Mouse (Mus musculus) G1E (cell line): ENCODE measurements around the gene Hpse2. TPM values are rescaled to one million over a fixed set of nuclear protein-coding genes. Genes with fewer than 3 reads are reported as not detected.

Source experiments
- ATAC-seq: 2 replicates; pipeline ENCODE4 v1.8.0; 2016; ENCODE audit warnings: mild to moderate bottlenecking; ENCODE audit not compliant: insufficient number of reproducible peaks, poor library complexity, low FRiP score, severe bottlenecking; ENCODE audit errors: extremely low read depth
- DNase-seq: peaks from one replicate; pipeline ENCODE4 v3.0.0; 2012; ENCODE audit warnings: low spot score
- H3K27me3 ChIP-seq: 2 replicates; pipeline ENCODE4 v1.6.1; 2012; ENCODE audit warnings: mild to moderate bottlenecking, low read length, inconsistent platforms; ENCODE audit not compliant: insufficient read depth
- H3K36me3 ChIP-seq: replicated peaks from 2 replicates; pipeline ENCODE3; 2012; ENCODE audit warnings: mild to moderate bottlenecking, inconsistent platforms
- H3K4me1 ChIP-seq: 2 replicates; pipeline ENCODE4 v1.6.1; 2012; ENCODE audit warnings: low read depth, low read length, inconsistent platforms, mixed read lengths; ENCODE audit not compliant: insufficient read depth
- H3K4me3 ChIP-seq: 2 replicates; pipeline ENCODE4 v1.5.1; 2012; ENCODE audit warnings: low read depth, mild to moderate bottlenecking, inconsistent platforms, low read length, moderate library complexity, mixed read lengths
- H3K9me3 ChIP-seq: replicated peaks from 2 replicates; pipeline ENCODE4 v1.6.1; 2012; ENCODE audit warnings: inconsistent platforms
- CTCF ChIP-seq: IDR thresholded peaks from 2 replicates; pipeline ENCODE4 v1.5.1; 2012; ENCODE audit warnings: low read depth, low read length, inconsistent platforms, mixed read lengths
- GATA1 ChIP-seq: IDR thresholded peaks from 2 replicates; pipeline ENCODE4 v1.6.1; 2012; ENCODE audit warnings: borderline replicate concordance, low read length, inconsistent platforms, mixed read lengths
- GATA2 ChIP-seq: IDR thresholded peaks from 2 replicates; pipeline ENCODE4 v1.6.1; 2012; ENCODE audit warnings: low read depth, low read length, inconsistent platforms, borderline replicate concordance
- POLR2AphosphoS5 ChIP-seq: IDR thresholded peaks from 2 replicates; pipeline ENCODE4 v1.6.1; 2012; ENCODE audit warnings: low read depth, low read length, inconsistent platforms; ENCODE audit not compliant: insufficient replicate concordance
- TAL1 ChIP-seq: conservative IDR thresholded peaks from 2 replicates; pipeline ENCODE4 v1.6.1; 2012; ENCODE audit warnings: low read depth, low read length, inconsistent platforms, mixed read lengths
- polyA plus RNA-seq: library from polyadenylated mRNA; stranded (reverse); fragments of >175 nt; gene quantifications from 2 replicates; pipeline ENCODE4 v1.2.3, GENCODE M21; 2012
- total RNA-seq, 2 experiments: library from RNA; stranded (forward) in 1 of 2; stranded (reverse) in 1 of 2; fragments of 200-1000 nt in 1 of 2; fragments of >200 nt in 1 of 2; fragmentation: Nextera tagmentation in 1 of 2; gene quantifications; 2 replicates each; pipeline ENCODE4 v1.2.3; 2014 to 2017

Hpse2 gene
- total and polyA plus RNA-seq, 3 experiments = 0.16 TPM; not detected in 2

DNA sequence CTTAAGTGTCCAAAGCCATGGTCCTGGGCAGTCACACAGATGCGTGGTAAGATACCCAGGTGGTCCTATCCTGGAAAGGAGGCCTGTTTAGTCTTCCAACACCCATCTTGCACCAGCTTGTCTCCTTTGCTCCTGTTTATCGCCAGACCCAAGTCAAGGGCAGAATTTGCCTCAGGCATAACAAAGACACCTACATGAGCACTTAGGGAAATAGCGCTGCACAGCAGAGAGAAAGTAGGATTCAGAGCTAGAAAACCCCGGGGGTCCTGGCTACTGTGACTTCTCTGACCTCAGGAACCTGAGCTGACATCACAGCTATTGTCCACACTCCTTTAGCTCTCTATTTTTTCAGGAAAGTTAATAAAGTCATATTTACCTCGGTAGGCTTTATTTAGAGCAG, 481.8 kb downstream of the Hpse2 start:
- Histone ChIP-seq H3K4me3 (no peak overlapping the region), H3K36me3 (no peaks in the 10 kb centered on the region), H3K9me3 (no peaks in the 10 kb centered on the region), H3K27me3 (0 out of 2 replicates have a peak, but pooled peaks cover 2% of the 10 kb centered on the region), H3K4me1 (no peaks in the 10 kb centered on the region)
- DNase-seq = no peak
- TF ChIP-seq GATA2 (no peak), POLR2AphosphoS5 (no peak), CTCF (no peak), TAL1 (no peak), GATA1 (no peak)
- ATAC-seq = no peak

DNA sequence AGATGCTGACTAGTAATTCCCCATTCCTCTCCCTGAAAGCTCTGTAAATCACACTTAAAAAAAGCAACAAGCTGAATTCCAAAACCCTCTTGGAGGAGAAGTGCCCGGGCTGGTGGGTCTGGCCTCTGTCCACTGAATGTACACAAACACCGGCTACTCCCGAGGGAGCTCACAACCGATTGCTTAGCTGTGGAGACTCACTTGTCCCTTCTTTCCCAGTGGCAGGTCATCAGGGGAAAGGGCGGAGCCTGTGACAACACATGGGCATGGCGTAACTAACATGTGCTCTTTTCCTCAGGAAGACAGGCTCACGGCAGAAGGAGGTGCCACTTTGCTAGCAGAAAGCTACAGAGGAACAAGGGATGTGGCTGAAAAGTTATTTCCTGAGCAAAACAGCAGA, 483.4 kb downstream of the Hpse2 start:
- Histone ChIP-seq H3K4me1 (no peaks in the 10 kb centered on the region), H3K36me3 (no peaks in the 10 kb centered on the region), H3K9me3 (no peaks in the 10 kb centered on the region), H3K4me3 (no peak overlapping the region), H3K27me3 (0 out of 2 replicates have a peak, but pooled peaks cover 2% of the 10 kb centered on the region)
- no peak for TF ChIP-seq GATA2
- TF ChIP-seq CTCF = no peak
- no peak for TF ChIP-seq TAL1
- TF ChIP-seq POLR2AphosphoS5 = no peak
- TF ChIP-seq GATA1 = no peak
- no peak for DNase-seq
- ATAC-seq = no peak

GRCm38 (mm10) chr19:42904240-42904639, 483.9 kb downstream of the Hpse2 start:
- Histone ChIP-seq H3K4me1 (no peaks in the 10 kb centered on the region), H3K9me3 (no peaks in the 10 kb centered on the region), H3K27me3 (0 out of 2 replicates have a peak, but pooled peaks cover 2% of the 10 kb centered on the region), H3K4me3 (no peak overlapping the region), H3K36me3 (no peaks in the 10 kb centered on the region)
- no peak for ATAC-seq
- no peak for TF ChIP-seq POLR2AphosphoS5
- TF ChIP-seq TAL1 = no peak
- TF ChIP-seq GATA2 = no peak
- no peak for TF ChIP-seq GATA1
- TF ChIP-seq CTCF = no peak
- DNase-seq = no peak

- no peaks in the 10 kb centered on the region for H3K36me3 ChIP-seq
- no peaks in the 10 kb centered on the region for H3K4me1 ChIP-seq
- no peak for ATAC-seq
- DNase-seq = no peak
- no peak overlapping the region for H3K4me3 ChIP-seq
- no peaks in the 10 kb centered on the region for H3K9me3 ChIP-seq
- no peak for TF ChIP-seq CTCF
- TF ChIP-seq POLR2AphosphoS5 = no peak
- TF ChIP-seq GATA2 = no peak
- no peak for TF ChIP-seq TAL1
- TF ChIP-seq GATA1 = no peak
- H3K27me3 ChIP-seq = 0 out of 2 replicates have a peak, but pooled peaks cover 2% of the 10 kb centered on the region
These were observed 484.3 kb downstream of the Hpse2 start for GRCm38 (mm10) chr19:42903840-42904239.

GRCm38 (mm10) chr19:42902410-42903021, 485.6 kb downstream of the Hpse2 start:
- TF ChIP-seq GATA1 = no peak
- TF ChIP-seq CTCF = no peak
- TF ChIP-seq GATA2 = no peak
- TF ChIP-seq TAL1 = no peak
- no peak for TF ChIP-seq POLR2AphosphoS5
- ATAC-seq = no peak
- H3K27me3 ChIP-seq = 0 out of 2 replicates have a peak, but pooled peaks cover 2% of the 10 kb centered on the region

GRCm38 (mm10) chr19:42891599-42891998, 496.6 kb downstream of the Hpse2 start:
- no peaks in the 10 kb centered on the region for H3K4me1 ChIP-seq
- H3K9me3 ChIP-seq = no peaks in the 10 kb centered on the region
- H3K4me3 ChIP-seq = no peak overlapping the region
- DNase-seq (no peak), ATAC-seq (no peak)
- H3K27me3 ChIP-seq = no peaks in the 10 kb centered on the region
- H3K36me3 ChIP-seq = no peaks in the 10 kb centered on the region
- TF ChIP-seq CTCF (no peak), POLR2AphosphoS5 (no peak), TAL1 (no peak), GATA2 (no peak)

More at GRCm38 (mm10) chr19:42902410-42903021, 485.6 kb downstream of the Hpse2 start:
- no peaks in the 10 kb centered on the region for H3K36me3 ChIP-seq
- H3K9me3 ChIP-seq = no peaks in the 10 kb centered on the region
- DNase-seq = no peak
- no peaks in the 10 kb centered on the region for H3K4me1 ChIP-seq
- H3K4me3 ChIP-seq = no peak overlapping the region
